Mouse (Mus musculus) kidney, adult 2 months (tissue): Measurements from ENCODE around the gene Vash1. TPM values are rescaled to one million over a fixed set of nuclear protein-coding genes. Genes with fewer than 3 reads are reported as not detected.

ENCODE experiments used
- DNase-seq: peaks from one replicate; pipeline ENCODE4 v3.0.0; 2021
- H3K27ac ChIP-seq: fragments of 200-500 bp; 2 replicates; pipeline ENCODE4 v1.5.1; 2012; ENCODE audit warnings: low read depth, low read length, control low read depth, inconsistent platforms; ENCODE audit not compliant: insufficient read depth
- H3K27me3 ChIP-seq: fragments of 200-500 bp; replicated peaks from 2 replicates; pipeline ENCODE4 v1.6.1; 2012; ENCODE audit warnings: mild to moderate bottlenecking, moderate library complexity, low read length, inconsistent platforms; ENCODE audit not compliant: control insufficient read depth, insufficient read depth
- H3K36me3 ChIP-seq: fragments of 200-500 bp; 2 replicates; pipeline ENCODE4 v1.6.1; 2012; ENCODE audit warnings: mild to moderate bottlenecking, moderate library complexity, low read length, inconsistent platforms; ENCODE audit not compliant: control insufficient read depth, insufficient read depth
- H3K4me1 ChIP-seq: fragments of 200-500 bp; 2 replicates; pipeline ENCODE4 v1.6.1; 2011; ENCODE audit warnings: low read length; ENCODE audit not compliant: control insufficient read depth, insufficient read depth
- H3K4me3 ChIP-seq: fragments of 200-500 bp; 2 replicates; pipeline ENCODE4 v1.5.1; 2011; ENCODE audit warnings: mild to moderate bottlenecking, low read depth, low read length, control low read depth; ENCODE audit not compliant: insufficient read depth
- CTCF ChIP-seq: fragments of 200-500 bp; conservative IDR thresholded peaks from 2 replicates; pipeline ENCODE4 v1.5.1; 2011; ENCODE audit warnings: low read depth, mild to moderate bottlenecking, control low read depth, low read length, moderate library complexity, mixed read lengths; ENCODE audit not compliant: insufficient read depth, insufficient read length
- POLR2A ChIP-seq: fragments of 200-500 bp; IDR thresholded peaks from one replicate; pipeline ENCODE4 v1.6.1; 2011; ENCODE audit warnings: low read depth, low read length, control low read depth
- WGBS: fragments of 180-500 bp; shearing (Covaris S2); methylation state at CpG from one replicate; pipeline ENCODE4 v1.1.7; 2018; 5-methylcytosine and 5-hydroxymethylcytosine counted together
- polyA plus RNA-seq: library from polyadenylated mRNA; depleted of rRNA; stranded (reverse); fragments of >200 nt; gene quantifications from 2 replicates; pipeline ENCODE4 v1.2.3, GENCODE M21; 2012

The Vash1 gene
- polyA plus RNA-seq, 1 experiment: 1.6 TPM

- Histone ChIP-seq H3K36me3 (no peaks in the 10 kb centered on the region), H3K27ac (no peak overlapping the region), H3K4me1 (no peaks in the 10 kb centered on the region), H3K4me3 (no peak overlapping the region), H3K27me3 (no peaks in the 10 kb centered on the region)
- TF ChIP-seq CTCF: no peak
- no peak for TF ChIP-seq POLR2A
- WGBS: 60% methylated on average over 5 of the region's 5 CpGs
- DNase-seq: no peak
These were observed 30.8 kb upstream of the Vash1 start for GRCm38 (mm10) chr12:86647736-86648135.

GRCm38 (mm10) chr12:86648489-86648888 is 30.0 kb upstream of the Vash1 start:
- 72% methylated on average over 3 of the region's 3 CpGs for WGBS
- Histone ChIP-seq H3K36me3 (no peaks in the 10 kb centered on the region), H3K27ac (no peak overlapping the region), H3K27me3 (no peaks in the 10 kb centered on the region), H3K4me3 (no peak overlapping the region), H3K4me1 (no peaks in the 10 kb centered on the region)
- no peak for DNase-seq
- TF ChIP-seq CTCF (no peak), POLR2A (no peak)

- H3K27me3 ChIP-seq: no peaks in the 10 kb centered on the region
- TF ChIP-seq CTCF (no peak), POLR2A (no peak)
- WGBS: 86% methylated on average over 8 of the region's 8 CpGs
- no peaks in the 10 kb centered on the region for H3K4me1 ChIP-seq
- no peak for DNase-seq
- H3K36me3 ChIP-seq: no peaks in the 10 kb centered on the region
- no peak overlapping the region for H3K4me3 ChIP-seq
- H3K27ac ChIP-seq: no peak overlapping the region
These were observed 27.1 kb upstream of the Vash1 start for GRCm38 (mm10) chr12:86651301-86651860.

GRCm38 (mm10) chr12:86652570-86653041 is 25.9 kb upstream of the Vash1 start:
- peak; percentile 64 for DNase-seq
- no peaks in the 10 kb centered on the region for H3K27me3 ChIP-seq
- 52% methylated on average over 4 of the region's 4 CpGs for WGBS
- H3K36me3 ChIP-seq: no peaks in the 10 kb centered on the region
- no peak overlapping the region for H3K27ac ChIP-seq
- TF ChIP-seq POLR2A (no peak), CTCF (no peak)
- no peak overlapping the region for H3K4me3 ChIP-seq
- no peaks in the 10 kb centered on the region for H3K4me1 ChIP-seq

- Histone ChIP-seq H3K4me1 (no peaks in the 10 kb centered on the region), H3K36me3 (no peaks in the 10 kb centered on the region), H3K27me3 (no peaks in the 10 kb centered on the region), H3K27ac (no peak overlapping the region), H3K4me3 (no peak overlapping the region)
- no peak for DNase-seq
- TF ChIP-seq CTCF (no peak), POLR2A (no peak)
- 40% methylated on average over 6 of the region's 6 CpGs for WGBS
These were observed 19.0 kb upstream of the Vash1 start for GRCm38 (mm10) chr12:86659447-86659968.

GRCm38 (mm10) chr12:86660466-86660865 is 18.0 kb upstream of the Vash1 start:
- TF ChIP-seq POLR2A (no peak), CTCF (no peak)
- Histone ChIP-seq H3K4me1 (no peaks in the 10 kb centered on the region), H3K36me3 (no peaks in the 10 kb centered on the region), H3K27me3 (no peaks in the 10 kb centered on the region), H3K27ac (no peak overlapping the region), H3K4me3 (no peak overlapping the region)
- DNase-seq: no peak
- WGBS: 76% methylated on average over 2 of the region's 2 CpGs

GRCm38 (mm10) chr12:86665656-86666055 is 12.8 kb upstream of the Vash1 start:
- WGBS: 45% methylated on average over 3 of the region's 3 CpGs
- Histone ChIP-seq H3K4me1 (no peaks in the 10 kb centered on the region), H3K36me3 (no peaks in the 10 kb centered on the region), H3K4me3 (no peak overlapping the region), H3K27ac (no peak overlapping the region), H3K27me3 (no peaks in the 10 kb centered on the region)
- no peak for DNase-seq
- TF ChIP-seq POLR2A (no peak), CTCF (no peak)
